Mouse (Mus musculus) ovary, postnatal 10 days (tissue): Measurements from ENCODE around the gene Appl1.

Source experiments
- DNase-seq: peaks from one replicate; pipeline ENCODE4 v3.0.0; 2022; ENCODE audit warnings: low spot score

Gene Appl1

DNA sequence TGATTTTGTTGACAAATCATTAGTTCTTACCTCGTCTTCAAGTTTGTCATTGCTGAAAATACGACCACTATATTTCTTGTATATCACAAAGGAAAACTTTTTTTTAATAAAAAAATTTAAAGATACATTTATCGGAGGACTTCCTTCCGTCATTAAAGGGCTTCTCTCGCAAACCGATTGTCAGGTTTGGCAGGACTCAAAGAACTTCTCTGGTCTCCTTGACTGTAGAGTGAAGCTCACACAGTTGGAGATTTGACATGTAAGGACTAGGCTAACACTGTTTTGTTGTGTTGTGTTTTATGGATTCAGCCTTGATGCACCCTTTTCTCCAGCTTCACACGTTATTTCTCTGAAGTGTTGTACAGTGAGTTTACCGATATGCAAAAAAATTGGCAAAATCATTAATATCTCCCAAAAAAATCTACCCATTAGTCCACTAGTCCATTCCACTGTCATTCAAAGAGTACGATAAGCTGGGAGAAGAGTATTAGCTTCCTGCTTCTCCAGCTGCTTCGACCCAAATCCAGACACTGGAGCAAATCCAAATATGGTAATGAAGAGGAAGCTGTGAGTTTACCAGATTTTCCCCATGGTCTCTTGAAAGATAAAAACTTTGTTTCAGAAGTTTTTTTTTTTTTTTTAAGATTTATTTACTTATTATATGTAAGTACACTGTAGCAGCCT lies at the start of gene Appl1:
Gene Appl1, minus strand, starts transcription at position 127 of the 684 bp plus-strand sequence.
- DNase-seq = no peak

GRCm38 (mm10) chr14:27019850-27020249 lies 48.8 kb upstream of the Appl1 start:
- no peak for DNase-seq

- DNase-seq = no peak
These were observed 46.9 kb upstream of the Appl1 start for GRCm38 (mm10) chr14:27017936-27018335.

GRCm38 (mm10) chr14:27013658-27014057 lies 42.6 kb upstream of the Appl1 start:
- no peak for DNase-seq

DNA sequence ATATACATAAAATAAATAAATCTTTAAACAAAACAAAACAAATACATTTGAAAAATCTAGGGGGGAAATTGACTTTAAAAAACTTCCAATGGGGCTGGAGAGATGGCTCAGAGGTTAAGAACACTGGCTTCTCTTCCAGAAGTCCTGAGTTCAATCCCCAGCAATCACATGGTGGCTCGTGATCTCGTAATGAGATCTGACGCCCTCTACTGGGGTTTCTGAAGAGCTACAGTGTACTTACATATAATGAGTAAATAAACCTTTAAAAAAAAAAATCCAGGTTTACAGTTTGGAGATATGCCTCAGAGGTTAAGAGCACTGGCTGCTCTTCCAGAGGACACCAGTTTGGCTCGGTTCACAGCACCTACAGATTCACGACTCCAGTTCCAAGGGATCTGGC lies 40.5 kb upstream of the Appl1 start:
- DNase-seq = no peak

GRCm38 (mm10) chr14:27005937-27006336 lies 34.9 kb upstream of the Appl1 start:
- DNase-seq = no peak

DNA sequence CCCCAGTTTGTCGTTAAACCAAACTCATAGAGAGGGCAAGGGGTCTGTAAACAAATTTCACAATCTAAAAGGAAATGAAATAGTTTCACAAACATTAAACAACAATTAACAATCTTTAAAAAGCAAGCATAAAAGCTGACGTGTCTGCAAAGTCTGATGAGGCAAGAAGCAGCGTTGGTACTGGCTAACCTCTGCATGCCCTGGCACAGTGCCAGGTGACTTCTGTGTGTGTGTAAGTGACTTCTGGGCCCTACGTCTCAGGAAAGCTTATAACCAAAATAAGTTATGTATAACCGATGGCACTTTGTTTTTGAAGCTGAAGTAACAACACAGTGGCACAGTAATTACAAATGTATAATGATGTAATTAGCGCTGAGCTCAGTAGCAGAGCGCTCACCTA lies 33.9 kb upstream of the Appl1 start:
- no peak for DNase-seq

DNA sequence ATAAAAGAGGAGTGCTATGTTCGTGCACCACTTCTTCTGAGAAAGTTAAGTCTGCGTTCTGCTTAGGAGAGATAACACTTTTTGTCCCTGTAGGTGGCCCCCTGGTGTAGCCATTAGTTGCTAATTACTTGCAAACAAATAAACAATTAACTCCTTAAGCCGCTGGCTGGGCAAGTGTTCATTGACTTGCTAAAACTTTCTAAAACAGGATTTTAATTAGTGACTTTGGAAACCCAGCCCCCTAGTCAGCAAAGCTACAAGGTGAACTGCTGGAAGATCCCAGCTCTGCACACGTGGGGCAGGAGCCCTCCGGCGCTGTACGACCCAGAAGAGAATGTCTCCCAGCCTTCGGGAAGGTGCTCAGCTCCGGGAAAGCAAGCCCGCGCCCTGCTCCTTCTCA lies 29.4 kb upstream of the Appl1 start:
- no peak for DNase-seq

GRCm38 (mm10) chr14:26996257-26996656 lies 25.2 kb upstream of the Appl1 start:
- DNase-seq = no peak

DNA sequence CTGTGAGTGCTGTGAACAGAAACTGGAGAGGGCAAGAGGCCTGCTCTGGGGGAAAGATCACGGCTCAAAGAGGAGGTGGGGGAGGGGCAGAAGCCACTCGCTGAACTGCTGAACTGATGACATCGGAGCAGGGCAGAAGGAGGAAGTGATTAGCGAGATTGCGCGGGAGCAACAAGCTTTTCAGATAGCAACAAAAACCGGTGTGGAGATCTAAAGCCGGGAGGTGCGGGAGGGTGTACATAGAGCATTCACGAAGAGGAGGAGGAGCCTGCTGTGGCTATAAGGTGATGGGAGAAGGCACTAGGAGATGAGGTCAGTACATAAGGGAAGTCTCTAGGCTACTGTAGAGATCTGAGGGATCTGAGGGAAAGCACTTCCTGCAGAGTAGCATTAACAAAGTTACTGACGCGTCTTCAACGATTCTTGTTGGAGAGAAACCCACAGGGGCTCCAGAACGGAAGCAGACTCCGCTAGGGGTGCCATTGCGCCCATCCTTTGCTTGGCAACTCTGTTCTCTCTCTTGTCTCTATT lies 23.2 kb upstream of the Appl1 start, which contains the start of gene Hesx1:
Gene Hesx1, plus strand, starts transcription at position 206 of the 531 bp plus-strand sequence.
- peak; percentile 4 for DNase-seq

DNA sequence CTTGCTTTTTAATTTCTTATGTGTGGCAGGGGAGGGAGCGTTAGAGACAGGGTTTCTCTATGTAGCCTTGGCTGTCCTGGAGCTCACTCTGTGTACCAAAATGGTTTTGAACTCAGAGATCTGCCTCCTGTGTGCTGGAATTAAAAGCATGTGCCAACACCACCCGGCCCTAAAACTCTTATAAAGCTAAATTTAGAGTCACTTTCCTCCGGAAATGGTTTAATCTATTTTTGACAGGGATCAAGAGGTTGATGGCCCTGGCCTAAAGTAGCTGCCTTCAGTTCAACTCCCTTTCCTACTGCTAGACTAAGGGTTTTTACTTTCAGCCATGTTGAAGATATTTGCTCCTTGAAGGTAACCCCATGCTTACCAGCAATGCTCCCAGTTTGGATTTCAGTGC lies 22.4 kb upstream of the Appl1 start:
- no peak for DNase-seq

GRCm38 (mm10) chr14:26991622-26992021 lies 20.6 kb upstream of the Appl1 start:
- DNase-seq = no peak

- no peak for DNase-seq
These were observed 17.7 kb upstream of the Appl1 start for GRCm38 (mm10) chr14:26988694-26989093.

GRCm38 (mm10) chr14:26982150-26982530 lies 11.1 kb upstream of the Appl1 start:
- DNase-seq = no peak

- no peak for DNase-seq
These were observed 10.6 kb upstream of the Appl1 start for GRCm38 (mm10) chr14:26981494-26982149.

DNA sequence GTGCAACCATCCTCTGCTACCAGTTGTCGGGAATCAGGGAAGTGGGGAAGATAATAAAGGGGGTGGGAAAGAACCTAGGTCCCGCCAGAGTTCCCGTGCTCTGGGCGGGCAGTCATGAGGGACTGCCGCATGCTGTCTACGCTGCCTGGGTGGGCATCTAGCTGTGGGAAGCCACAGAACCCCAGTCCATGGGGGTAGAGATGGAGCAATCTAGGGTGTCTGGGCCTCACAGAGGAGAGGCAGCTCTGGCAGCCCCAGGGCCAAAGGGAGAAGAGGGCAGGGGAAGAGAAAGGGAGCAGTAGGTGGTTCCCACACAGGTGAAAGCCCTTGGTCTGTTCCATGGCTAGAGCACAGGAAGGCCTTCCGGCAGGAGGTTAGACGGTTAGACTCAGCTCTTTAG lies 10.0 kb upstream of the Appl1 start:
- DNase-seq = no peak

DNA sequence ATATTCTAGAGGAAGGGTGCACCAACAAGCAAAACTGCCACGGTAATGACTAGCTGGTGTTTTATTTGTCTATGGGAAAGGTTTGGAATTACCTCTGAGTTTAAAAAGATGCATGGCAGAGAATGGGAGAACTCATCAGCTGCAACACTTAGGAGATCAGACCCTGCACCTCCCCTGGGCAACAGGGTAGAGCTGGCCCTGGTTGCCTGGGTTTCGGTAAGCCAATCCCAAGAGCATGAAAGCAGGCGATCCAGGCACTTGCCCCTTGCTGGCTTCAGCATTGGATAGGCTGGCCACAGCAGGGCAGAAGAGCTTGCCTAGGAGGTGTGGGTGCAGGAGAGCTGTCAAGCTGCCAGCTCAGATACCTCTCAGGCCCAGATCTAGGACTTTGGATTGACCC lies 8.8 kb upstream of the Appl1 start:
- no peak for DNase-seq

GRCm38 (mm10) chr14:26977500-26977899 lies 6.5 kb upstream of the Appl1 start:
- no peak for DNase-seq

GRCm38 (mm10) chr14:26976212-26976611 lies 5.2 kb upstream of the Appl1 start:
- no peak for DNase-seq

DNA sequence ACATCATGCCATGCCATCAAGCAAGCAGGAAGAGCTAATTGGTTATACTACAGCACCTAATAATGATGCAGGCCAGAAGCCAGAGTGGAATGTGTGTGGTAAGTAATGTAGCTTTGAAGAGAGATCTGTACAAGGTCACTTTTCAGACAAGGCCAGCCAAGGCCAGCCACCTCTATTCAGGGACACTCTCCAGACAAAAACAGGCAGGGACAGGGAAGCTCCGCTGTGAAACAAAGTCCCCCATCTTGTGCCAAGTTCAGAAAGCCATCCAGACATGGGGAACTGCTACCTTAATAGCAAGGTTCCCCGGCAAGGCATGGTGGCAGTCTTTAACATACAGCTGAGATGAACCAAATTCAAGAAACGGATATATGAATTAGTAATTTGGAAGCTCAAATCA lies 4.5 kb upstream of the Appl1 start:
- DNase-seq = no peak

GRCm38 (mm10) chr14:26973089-26973488 lies 2.1 kb upstream of the Appl1 start:
- no peak for DNase-seq

- DNase-seq = peak; percentile 99
These were observed 546 bp downstream of the Appl1 start for GRCm38 (mm10) chr14:26970439-26970932.

GRCm38 (mm10) chr14:26969856-26970407 lies 1.1 kb downstream of the Appl1 start:
- DNase-seq = no peak
